ENCODE assay signal across 7 mouse cellular contexts in the genomic region with DNA sequence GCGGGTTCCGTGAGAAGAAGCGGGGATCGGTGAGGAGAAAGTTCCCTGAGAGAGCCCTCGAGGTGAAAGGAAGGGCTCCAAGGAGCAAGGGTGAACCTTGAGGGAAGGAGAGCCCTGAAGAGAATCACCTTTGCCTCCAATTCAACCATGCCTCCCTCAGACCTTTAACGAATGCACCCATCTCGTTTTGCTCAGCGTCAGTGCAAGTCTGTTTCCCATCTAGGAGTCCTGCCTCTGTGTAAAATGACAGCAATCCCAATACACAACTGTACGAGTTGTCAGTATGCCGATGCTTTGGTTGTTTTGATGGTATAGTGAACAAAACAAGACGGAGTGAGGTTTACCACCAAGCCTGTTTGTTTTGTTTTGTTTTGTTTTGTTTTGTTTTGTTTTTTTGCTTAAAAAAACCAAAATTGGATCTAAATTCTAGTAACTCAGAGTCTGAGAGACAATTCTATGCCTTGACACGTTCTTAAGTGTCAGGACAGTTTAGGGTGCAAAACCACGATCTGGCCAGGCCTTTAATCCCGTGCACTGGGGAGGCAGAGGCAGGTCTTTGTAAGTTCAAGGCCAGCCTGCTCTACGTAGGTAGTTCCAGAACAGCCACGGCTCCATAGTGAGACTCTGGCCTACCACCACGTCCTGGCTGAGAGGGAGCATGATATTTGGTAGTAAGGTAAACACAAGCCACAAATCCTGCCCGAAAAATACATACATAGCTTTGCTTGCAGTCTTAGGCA. TPM values are rescaled to one million over a fixed set of nuclear protein-coding genes. Genes with fewer than 3 reads are reported as not detected.
DNase-seq lines count a peak whose midpoint lies in the region; ATAC-seq and TF ChIP-seq lines count a peak whose summit lies in the region.

No protein-coding gene starts in this region.

- TF ChIP-seq CTCF in olfactory bulb, adult 2 months (IDR thresholded peaks at IDR 0.05; ENCODE audit: insufficient read depth, low read depth, low read length): no peak

- H3K4me2 ChIP-seq in lung, embryonic 15.5 days: peak overlapping the region; percentile 80
- H3K4me2 ChIP-seq in embryonic facial prominence, embryonic 12.5 days (replicated peaks): peak overlapping the region; percentile 60
- peak overlapping the region; percentile 93 for H3K4me2 ChIP-seq in intestine, embryonic 14.5 days (ENCODE audit: low read length)

- H3K9me3 ChIP-seq in lung, embryonic 15.5 days: no peaks in the 10 kb centered on the region
- no peaks in the 10 kb centered on the region for H3K9me3 ChIP-seq in embryonic facial prominence, embryonic 12.5 days
- no peaks in the 10 kb centered on the region for H3K9me3 ChIP-seq in intestine, embryonic 14.5 days (ENCODE audit: control insufficient read depth, low read length)

- H3K4me1 ChIP-seq in lung, embryonic 15.5 days: peaks cover 16% of the 10 kb centered on the region
- peaks cover 3% of the 10 kb centered on the region; the same call in 1 of the 2 replicates for H3K4me1 ChIP-seq in embryonic facial prominence, embryonic 12.5 days
- peaks cover 11% of the 10 kb centered on the region for H3K4me1 ChIP-seq in intestine, embryonic 14.5 days (replicated peaks; ENCODE audit: control insufficient read depth, insufficient read depth, low read length)
- H3K4me1 ChIP-seq in olfactory bulb, adult 2 months (ENCODE audit: control insufficient read depth, insufficient read depth, low read length): peaks cover 13% of the 10 kb centered on the region

- H3K36me3 ChIP-seq in lung, embryonic 15.5 days: no peaks in the 10 kb centered on the region
- H3K36me3 ChIP-seq in embryonic facial prominence, embryonic 12.5 days: no peaks in the 10 kb centered on the region
- H3K36me3 ChIP-seq in intestine, embryonic 14.5 days (ENCODE audit: control insufficient read depth, insufficient read depth, low read length): no peaks in the 10 kb centered on the region

- peaks cover 26% of the 10 kb centered on the region for H3K27me3 ChIP-seq in lung, embryonic 15.5 days
- peaks cover 21% of the 10 kb centered on the region for H3K27me3 ChIP-seq in embryonic facial prominence, embryonic 12.5 days
- H3K27me3 ChIP-seq in intestine, embryonic 14.5 days (replicated peaks; ENCODE audit: control insufficient read depth, insufficient read depth, low read length): peaks cover 9% of the 10 kb centered on the region

- H3K27ac ChIP-seq in lung, embryonic 15.5 days: no peak overlapping the region
- H3K27ac ChIP-seq in embryonic facial prominence, embryonic 12.5 days: no peak overlapping the region
- H3K27ac ChIP-seq in intestine, embryonic 14.5 days (ENCODE audit: low read depth): no peak overlapping the region
- no peak overlapping the region for H3K27ac ChIP-seq in olfactory bulb, adult 2 months (ENCODE audit: insufficient read depth, low read depth, low read length)

- no peak for DNase-seq in lung, adult 18-20 months
- DNase-seq in intestine, embryonic 14.5 days (ENCODE audit: low spot score): no peak
- DNase-seq in ovary, postnatal 36 days (ENCODE audit: low spot score): no peak
- no peak for DNase-seq in embryo, embryonic 10.5 days (ENCODE audit: low spot score)

- peak overlapping the region; percentile 90 for H3K4me3 ChIP-seq in lung, embryonic 15.5 days
- peak overlapping the region; percentile 76 for H3K4me3 ChIP-seq in embryonic facial prominence, embryonic 12.5 days
- peak overlapping the region; percentile 70 for H3K4me3 ChIP-seq in intestine, embryonic 14.5 days (ENCODE audit: low read depth, low read length)
- H3K4me3 ChIP-seq in olfactory bulb, adult 2 months (ENCODE audit: insufficient read depth, low read depth, low read length): peak overlapping the region; percentile 81

- WGBS in lung, embryonic 15.5 days: 26% methylated on average over 18 of the region's 18 CpGs
- WGBS in embryonic facial prominence, embryonic 12.5 days: 24% methylated on average over 18 of the region's 18 CpGs
- WGBS in intestine, embryonic 14.5 days: 21% methylated on average over 18 of the region's 18 CpGs
- 20% methylated on average over 18 of the region's 18 CpGs for WGBS in olfactory bulb, adult 2 months

- TF ChIP-seq POLR2A in olfactory bulb, adult 2 months (IDR thresholded peaks at IDR 0.05; ENCODE audit: insufficient read depth, low read depth, low read length): no peak

- no peak for ATAC-seq in lung, embryonic 15.5 days (ENCODE audit: borderline replicate concordance, extremely low read depth, low FRiP score, low TSS enrichment)
- no peak for ATAC-seq in embryonic facial prominence, embryonic 12.5 days (ENCODE audit: insufficient number of reproducible peaks, insufficient read depth, low FRiP score, low TSS enrichment)
- no peak for ATAC-seq in intestine, embryonic 14.5 days (replicated peaks; ENCODE audit: low FRiP score, low TSS enrichment, low read depth)

- H3K9ac ChIP-seq in lung, embryonic 15.5 days: peak overlapping the region; percentile 55
- H3K9ac ChIP-seq in embryonic facial prominence, embryonic 12.5 days: peak overlapping the region; percentile 60
- H3K9ac ChIP-seq in intestine, embryonic 14.5 days (ENCODE audit: low read length): peak overlapping the region; percentile 56

RNA-seq across cellular contexts. Expression of a gene that starts 0.7 kb away (rescaled TPM):
- polyA plus RNA-seq in lung, embryonic 15.5 days (2015; fragmentation: Nextera tagmentation; extraction: Ambion mirVana): 3.9 and 4.3 TPM in 2 replicates
- 11.4 and 13.8 TPM in 2 replicates for polyA plus RNA-seq in embryonic facial prominence, embryonic 12.5 days (2016; fragmentation: Nextera tagmentation; extraction: Ambion mirVana)
- polyA plus RNA-seq in intestine, embryonic 14.5 days (2014; fragmentation: Nextera tagmentation; extraction: Ambion mirVana): 3.6 and 4.0 TPM in 2 replicates
- polyA plus RNA-seq in olfactory bulb, adult 2 months (2012; ENCODE audit: insufficient read depth, insufficient read length, low replicate concordance, missing spikeins): not detected in 2 replicates

RNA-seq across cellular contexts. Expression of a gene that starts 1.0 kb away (rescaled TPM):
- polyA plus RNA-seq in lung, embryonic 15.5 days (2015; fragmentation: Nextera tagmentation; extraction: Ambion mirVana): 8.5 and 9.8 TPM in 2 replicates
- polyA plus RNA-seq in embryonic facial prominence, embryonic 12.5 days (2016; fragmentation: Nextera tagmentation; extraction: Ambion mirVana): 14.4 and 15.5 TPM in 2 replicates
- 15.5 and 16.8 TPM in 2 replicates for polyA plus RNA-seq in intestine, embryonic 14.5 days (2014; fragmentation: Nextera tagmentation; extraction: Ambion mirVana)
- polyA plus RNA-seq in olfactory bulb, adult 2 months (2012; ENCODE audit: insufficient read depth, insufficient read length, low replicate concordance, missing spikeins): not detected in 2 replicates

RNA-seq across cellular contexts. Expression of a gene that starts 45.0 kb away (rescaled TPM):
- polyA plus RNA-seq in lung, embryonic 15.5 days (2015; fragmentation: Nextera tagmentation; extraction: Ambion mirVana): 13.8 and 16.6 TPM in 2 replicates
- polyA plus RNA-seq in embryonic facial prominence, embryonic 12.5 days (2016; fragmentation: Nextera tagmentation; extraction: Ambion mirVana): 27.3 and 28.2 TPM in 2 replicates
- 27.9 and 28.3 TPM in 2 replicates for polyA plus RNA-seq in intestine, embryonic 14.5 days (2014; fragmentation: Nextera tagmentation; extraction: Ambion mirVana)
- 44.1 TPM in 1 of 2 replicates, not detected in the other for polyA plus RNA-seq in olfactory bulb, adult 2 months (2012; ENCODE audit: insufficient read depth, insufficient read length, low replicate concordance, missing spikeins)
